Mouse (Mus musculus): ENCODE measurements around the gene Lix1. TPM values are rescaled to one million over a fixed set of nuclear protein-coding genes. Genes with fewer than 3 reads are reported as not detected.
A peak's percentile ranks its signal among the peaks of the same experiment; 100 is the strongest.

The Lix1 gene
- polyA plus RNA-seq, 1 experiment from 2014 or later, result 6.1 TPM

DNA sequence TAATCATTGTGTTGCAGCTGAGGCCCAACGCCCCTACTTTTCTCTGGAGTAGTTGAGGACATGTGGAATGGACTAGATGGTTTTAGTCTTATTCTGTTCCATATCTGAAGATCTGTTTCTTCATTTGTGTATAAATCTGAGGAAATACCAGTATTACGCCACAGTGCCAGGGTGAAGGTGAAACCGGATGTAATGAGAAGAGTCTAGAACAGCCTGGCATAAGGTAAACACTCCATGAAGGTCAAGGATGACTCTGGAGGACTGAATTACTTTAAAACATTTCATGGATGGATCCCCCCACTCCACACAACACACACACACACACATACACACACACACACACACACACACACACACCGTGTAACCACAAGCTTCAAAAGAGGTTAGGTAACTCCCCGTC is 45.3 kb downstream of the Lix1 start:
- H3K4me2 ChIP-seq, result no peak overlapping the region
- H3K27ac ChIP-seq (ENCODE audit: low read depth, low read length), result no peak overlapping the region
- no peaks in the 10 kb centered on the region for H3K36me3 ChIP-seq (ENCODE audit: control insufficient read depth, insufficient read depth, low read length)
- H3K27me3 ChIP-seq (ENCODE audit: control insufficient read depth, insufficient read depth, low read length), result no peaks in the 10 kb centered on the region
- 86% methylated on average over 5 of the region's 5 CpGs for WGBS (ENCODE audit: insufficient replicate concordance)
- H3K9me3 ChIP-seq (replicated peaks; ENCODE audit: control insufficient read depth, low read length), result no peaks in the 10 kb centered on the region
- ATAC-seq (replicated peaks; ENCODE audit: insufficient number of reproducible peaks, low FRiP score, low TSS enrichment), result no peak
- H3K4me3 ChIP-seq (ENCODE audit: low read depth, low read length), result no peak overlapping the region
- peaks cover 8% of the 10 kb centered on the region; the same call in 1 of the 2 replicates for H3K4me1 ChIP-seq (ENCODE audit: control insufficient read depth, insufficient read depth, low read length)
- H3K9ac ChIP-seq (ENCODE audit: low read depth, low read length), result no peak overlapping the region

GRCm38 (mm10) chr17:17448737-17449440 is 46.4 kb downstream of the Lix1 start:
- no peaks in the 10 kb centered on the region for H3K9me3 ChIP-seq (replicated peaks; ENCODE audit: control insufficient read depth, low read length)
- H3K27ac ChIP-seq (ENCODE audit: low read depth, low read length), result peak overlapping the region; percentile 75
- no peaks in the 10 kb centered on the region for H3K27me3 ChIP-seq (ENCODE audit: control insufficient read depth, insufficient read depth, low read length)
- peaks cover 8% of the 10 kb centered on the region; the same call in 1 of the 2 replicates for H3K4me1 ChIP-seq (ENCODE audit: control insufficient read depth, insufficient read depth, low read length)
- H3K9ac ChIP-seq (ENCODE audit: low read depth, low read length), result peak overlapping the region; percentile 64
- no peaks in the 10 kb centered on the region for H3K36me3 ChIP-seq (ENCODE audit: control insufficient read depth, insufficient read depth, low read length)
- peak; percentile 74 for ATAC-seq (replicated peaks; ENCODE audit: insufficient number of reproducible peaks, low FRiP score, low TSS enrichment)
- H3K4me3 ChIP-seq (ENCODE audit: low read depth, low read length), result peak overlapping the region; percentile 36
- 2% methylated on average over 17 of the region's 17 CpGs for WGBS (ENCODE audit: insufficient replicate concordance)
- peak overlapping the region; percentile 58 for H3K4me2 ChIP-seq

DNA sequence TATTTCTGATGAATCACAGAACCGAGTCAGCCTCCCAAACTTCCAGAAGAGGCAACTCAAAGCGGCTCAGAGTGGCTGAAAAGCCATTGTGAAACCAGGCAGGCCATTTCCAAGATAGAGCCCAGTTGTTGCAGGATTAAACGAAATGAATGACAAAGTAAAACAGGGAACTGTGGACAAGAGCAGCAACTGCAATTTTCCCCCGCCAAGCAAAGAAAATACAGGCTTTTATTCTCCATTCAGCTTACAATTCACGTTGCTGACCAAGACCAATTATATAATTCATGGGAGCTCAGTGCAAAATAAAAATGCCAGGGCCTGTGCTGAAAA is 46.9 kb downstream of the Lix1 start:
- H3K36me3 ChIP-seq (ENCODE audit: control insufficient read depth, insufficient read depth, low read length), result no peaks in the 10 kb centered on the region
- peak overlapping the region; percentile 58 for H3K4me2 ChIP-seq
- WGBS (ENCODE audit: insufficient replicate concordance), result 10% methylated on average over 5 of the region's 5 CpGs
- H3K9ac ChIP-seq (ENCODE audit: low read depth, low read length), result peak overlapping the region; percentile 64
- H3K9me3 ChIP-seq (replicated peaks; ENCODE audit: control insufficient read depth, low read length), result no peaks in the 10 kb centered on the region
- H3K4me1 ChIP-seq (ENCODE audit: control insufficient read depth, insufficient read depth, low read length), result peaks cover 8% of the 10 kb centered on the region; the same call in 1 of the 2 replicates
- peak overlapping the region; percentile 75 for H3K27ac ChIP-seq (ENCODE audit: low read depth, low read length)
- peak overlapping the region; percentile 36 for H3K4me3 ChIP-seq (ENCODE audit: low read depth, low read length)
- ATAC-seq (replicated peaks; ENCODE audit: insufficient number of reproducible peaks, low FRiP score, low TSS enrichment), result no peak
- no peaks in the 10 kb centered on the region for H3K27me3 ChIP-seq (ENCODE audit: control insufficient read depth, insufficient read depth, low read length)

DNA sequence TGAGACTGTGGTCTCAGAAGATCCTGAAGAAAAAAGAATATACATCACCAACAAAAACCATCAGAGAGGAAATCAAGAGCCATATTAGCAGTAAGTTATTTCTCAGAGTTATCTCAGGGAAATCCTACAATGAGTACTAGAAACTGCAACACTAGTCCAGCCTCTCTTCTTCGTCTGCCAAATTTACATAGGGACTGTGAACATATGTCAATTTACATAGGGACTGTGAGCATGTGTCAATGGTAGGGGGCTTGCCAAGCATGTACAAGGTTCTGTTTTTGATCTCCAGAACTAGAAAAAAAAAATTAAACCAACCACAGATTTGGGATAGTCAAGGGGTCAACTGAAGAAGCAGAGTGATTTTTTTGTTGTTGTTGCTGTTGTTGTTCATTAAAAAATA is 48.6 kb downstream of the Lix1 start:
- Histone ChIP-seq H3K27me3 (ENCODE audit: control insufficient read depth, insufficient read depth, low read length) (no peaks in the 10 kb centered on the region), H3K36me3 (ENCODE audit: control insufficient read depth, insufficient read depth, low read length) (no peaks in the 10 kb centered on the region), H3K27ac (ENCODE audit: low read depth, low read length) (no peak overlapping the region), H3K9ac (ENCODE audit: low read depth, low read length) (no peak overlapping the region), H3K4me3 (ENCODE audit: low read depth, low read length) (no peak overlapping the region), H3K4me2 (no peak overlapping the region), H3K9me3 (replicated peaks; ENCODE audit: control insufficient read depth, low read length) (no peaks in the 10 kb centered on the region), H3K4me1 (ENCODE audit: control insufficient read depth, insufficient read depth, low read length) (peaks cover 8% of the 10 kb centered on the region; the same call in 1 of the 2 replicates)
- 62% methylated on average over 1 of the region's 1 CpGs for WGBS (ENCODE audit: insufficient replicate concordance)
- no peak for ATAC-seq (replicated peaks; ENCODE audit: insufficient number of reproducible peaks, low FRiP score, low TSS enrichment)

DNA sequence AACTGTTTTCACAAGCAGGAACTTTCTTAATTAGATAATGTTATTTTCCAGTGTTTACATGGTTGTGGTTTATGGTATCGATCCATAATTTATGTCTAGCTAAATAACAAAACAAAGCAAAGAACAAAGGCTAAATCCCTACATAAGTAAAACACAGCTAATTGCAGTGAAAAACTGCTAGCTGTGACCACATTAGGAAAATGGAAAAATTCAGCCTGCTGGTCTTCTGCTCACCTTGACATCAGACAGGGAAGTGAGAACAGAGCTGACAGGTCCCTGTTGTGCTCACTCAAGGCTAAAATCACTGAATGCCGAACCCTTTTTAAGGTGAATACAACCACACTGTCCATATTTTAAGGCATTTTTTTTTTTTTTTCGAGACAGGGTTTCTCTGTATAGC is 50.1 kb downstream of the Lix1 start:
- Histone ChIP-seq H3K4me2 (no peak overlapping the region), H3K4me3 (ENCODE audit: low read depth, low read length) (no peak overlapping the region), H3K27ac (ENCODE audit: low read depth, low read length) (no peak overlapping the region), H3K9me3 (replicated peaks; ENCODE audit: control insufficient read depth, low read length) (no peaks in the 10 kb centered on the region), H3K27me3 (ENCODE audit: control insufficient read depth, insufficient read depth, low read length) (no peaks in the 10 kb centered on the region), H3K4me1 (ENCODE audit: control insufficient read depth, insufficient read depth, low read length) (peaks cover 8% of the 10 kb centered on the region; the same call in 1 of the 2 replicates), H3K36me3 (ENCODE audit: control insufficient read depth, insufficient read depth, low read length) (no peaks in the 10 kb centered on the region), H3K9ac (ENCODE audit: low read depth, low read length) (no peak overlapping the region)
- WGBS (ENCODE audit: insufficient replicate concordance), result 86% methylated on average over 3 of the region's 3 CpGs
- no peak for ATAC-seq (replicated peaks; ENCODE audit: insufficient number of reproducible peaks, low FRiP score, low TSS enrichment)

GRCm38 (mm10) chr17:17454573-17454972 is 52.1 kb downstream of the Lix1 start:
- H3K27me3 ChIP-seq (ENCODE audit: control insufficient read depth, insufficient read depth, low read length), result no peaks in the 10 kb centered on the region
- H3K27ac ChIP-seq (ENCODE audit: low read depth, low read length), result no peak overlapping the region
- no peaks in the 10 kb centered on the region for H3K36me3 ChIP-seq (ENCODE audit: control insufficient read depth, insufficient read depth, low read length)
- H3K9ac ChIP-seq (ENCODE audit: low read depth, low read length), result no peak overlapping the region
- H3K4me2 ChIP-seq, result no peak overlapping the region
- H3K4me1 ChIP-seq (ENCODE audit: control insufficient read depth, insufficient read depth, low read length), result peaks cover 5% of the 10 kb centered on the region; the same call in 1 of the 2 replicates
- no peak overlapping the region for H3K4me3 ChIP-seq (ENCODE audit: low read depth, low read length)
- no peaks in the 10 kb centered on the region for H3K9me3 ChIP-seq (replicated peaks; ENCODE audit: control insufficient read depth, low read length)
- 81% methylated on average over 1 of the region's 1 CpGs for WGBS (ENCODE audit: insufficient replicate concordance)
- no peak for ATAC-seq (replicated peaks; ENCODE audit: insufficient number of reproducible peaks, low FRiP score, low TSS enrichment)

GRCm38 (mm10) chr17:17485789-17486188 is 83.3 kb downstream of the Lix1 start:
- Histone ChIP-seq H3K4me1 (ENCODE audit: control insufficient read depth, insufficient read depth, low read length) (no peaks in the 10 kb centered on the region), H3K27me3 (ENCODE audit: control insufficient read depth, insufficient read depth, low read length) (no peaks in the 10 kb centered on the region), H3K9ac (ENCODE audit: low read depth, low read length) (no peak overlapping the region), H3K27ac (ENCODE audit: low read depth, low read length) (no peak overlapping the region), H3K36me3 (ENCODE audit: control insufficient read depth, insufficient read depth, low read length) (no peaks in the 10 kb centered on the region), H3K9me3 (replicated peaks; ENCODE audit: control insufficient read depth, low read length) (no peaks in the 10 kb centered on the region), H3K4me2 (no peak overlapping the region), H3K4me3 (ENCODE audit: low read depth, low read length) (no peak overlapping the region)
- WGBS (ENCODE audit: insufficient replicate concordance), result 68% methylated on average over 2 of the region's 2 CpGs
- no peak for ATAC-seq (replicated peaks; ENCODE audit: insufficient number of reproducible peaks, low FRiP score, low TSS enrichment)

- H3K9ac ChIP-seq (ENCODE audit: low read depth, low read length), result no peak overlapping the region
- no peak overlapping the region for H3K4me3 ChIP-seq (ENCODE audit: low read depth, low read length)
- no peaks in the 10 kb centered on the region for H3K9me3 ChIP-seq (replicated peaks; ENCODE audit: control insufficient read depth, low read length)
- no peak; the same call in 1 of the 2 replicates for ATAC-seq (replicated peaks; ENCODE audit: insufficient number of reproducible peaks, low FRiP score, low TSS enrichment)
- H3K27ac ChIP-seq (ENCODE audit: low read depth, low read length), result no peak overlapping the region
- H3K27me3 ChIP-seq (ENCODE audit: control insufficient read depth, insufficient read depth, low read length), result no peaks in the 10 kb centered on the region
- H3K4me2 ChIP-seq, result no peak overlapping the region
- no peaks in the 10 kb centered on the region for H3K4me1 ChIP-seq (ENCODE audit: control insufficient read depth, insufficient read depth, low read length)
- WGBS (ENCODE audit: insufficient replicate concordance), result 47% methylated on average over 12 of the region's 15 CpGs
- no peaks in the 10 kb centered on the region for H3K36me3 ChIP-seq (ENCODE audit: control insufficient read depth, insufficient read depth, low read length)
Measured at GRCm38 (mm10) chr17:17490820-17491621, 88.5 kb downstream of the Lix1 start.

All from heart, embryonic 11.5 days (tissue).